Mouse (Mus musculus): Measurements from ENCODE around the gene Ifitm10. TPM values are rescaled to one million over a fixed set of nuclear protein-coding genes. Genes with fewer than 3 reads are reported as not detected.
A peak's percentile ranks its signal among the peaks of the same experiment; 100 is the strongest.
"Not testable (repeated sequence)": the region's sequence is repeated elsewhere in the genome, so short reads cannot be mapped to it uniquely, and the experiment has no call there.

Ifitm10 gene
- polyA plus RNA-seq (2015; fragmentation: Nextera tagmentation; extraction: Ambion mirVana): 7.5 and 7.8 TPM in 2 replicates

DNA sequence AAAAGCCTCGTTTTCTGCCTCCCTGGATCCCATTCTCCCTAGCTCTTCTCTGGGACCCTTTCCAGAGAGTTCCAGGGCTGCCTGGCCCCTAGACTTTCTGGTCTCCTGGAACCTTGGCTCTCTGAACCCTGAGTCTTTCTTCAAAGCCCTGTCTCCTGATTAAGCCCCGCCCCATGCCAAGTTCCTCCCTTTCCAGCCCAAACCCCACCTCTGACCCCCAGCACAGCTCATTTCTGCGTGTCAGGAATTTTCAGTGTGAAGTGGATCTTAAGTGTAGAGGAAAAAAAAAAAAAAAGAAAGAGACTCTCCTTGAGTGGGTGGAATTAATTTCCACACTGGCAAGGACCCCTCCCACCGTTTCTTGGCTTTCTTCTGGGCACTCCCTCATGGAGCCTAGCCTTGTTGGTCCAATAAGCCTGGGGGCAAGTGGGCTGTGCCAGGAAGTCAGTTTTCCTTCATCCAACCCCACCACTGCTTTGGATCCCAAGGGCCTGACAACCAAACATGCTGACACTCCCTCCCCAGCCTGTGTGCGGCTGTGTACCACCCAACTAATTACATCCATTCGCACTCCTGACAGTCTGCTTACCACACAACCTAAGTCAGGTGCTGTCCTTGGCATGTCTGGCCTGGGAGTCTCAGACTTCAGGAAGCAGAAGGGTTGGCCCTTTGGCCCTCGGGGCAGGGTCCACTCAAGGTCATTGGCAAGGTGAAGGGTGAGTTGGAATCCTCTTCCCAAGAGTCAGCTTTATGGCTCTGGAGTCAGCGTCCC is at the start of gene Ifitm10:
Ifitm10 (minus strand) TSS at position 113 of the 772 bp plus-strand sequence.
- H3K36me3 ChIP-seq: peaks cover 30% of the 10 kb centered on the region
- no peak for ATAC-seq (ENCODE audit: insufficient number of reproducible peaks, low FRiP score, low TSS enrichment, low read depth)
- H3K9ac ChIP-seq: no peak within 1 kb of the TSS
- H3K9me3 ChIP-seq (replicated peaks): no peaks in the 10 kb centered on the region
- H3K27me3 ChIP-seq: peaks cover 35% of the 10 kb centered on the region
- 47% methylated on average over 8 of the region's 8 CpGs for WGBS
- H3K4me2 ChIP-seq (replicated peaks): peak within 1 kb of the TSS; percentile 80
- H3K27ac ChIP-seq (replicated peaks): peak within 1 kb of the TSS; percentile 66
- peak within 1 kb of the TSS; percentile 46 for H3K4me3 ChIP-seq (replicated peaks)
- peaks cover 43% of the 10 kb centered on the region for H3K4me1 ChIP-seq

DNA sequence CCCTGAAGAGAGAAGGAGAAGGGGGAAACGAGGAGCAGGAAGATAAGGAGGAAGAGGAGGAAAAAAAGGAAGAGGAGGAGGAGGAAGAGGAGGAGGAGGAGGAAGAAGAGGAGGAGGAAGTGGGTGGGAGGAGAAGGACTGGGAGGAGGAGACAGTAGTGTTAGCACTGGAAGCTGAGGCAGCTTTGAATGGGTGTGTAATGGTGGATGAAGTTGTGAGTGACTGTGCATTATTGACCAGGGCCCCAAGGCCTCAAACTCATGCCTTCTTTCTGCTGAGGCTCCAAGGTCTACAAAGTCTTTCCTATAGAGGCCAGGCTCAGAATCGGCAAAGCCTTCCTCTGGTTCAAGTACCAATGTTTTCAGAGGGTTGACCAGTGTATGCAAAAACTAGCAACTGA is 48.3 kb upstream of the Ifitm10 start:
- H3K4me3 ChIP-seq (replicated peaks): no peak overlapping the region
- H3K9me3 ChIP-seq (replicated peaks): no peaks in the 10 kb centered on the region
- H3K4me2 ChIP-seq (replicated peaks): no peak overlapping the region
- no peak overlapping the region for H3K27ac ChIP-seq (replicated peaks)
- H3K9ac ChIP-seq: no peak overlapping the region
- no peak for ATAC-seq (ENCODE audit: insufficient number of reproducible peaks, low FRiP score, low TSS enrichment, low read depth)
- H3K36me3 ChIP-seq: no peaks in the 10 kb centered on the region
- no peaks in the 10 kb centered on the region for H3K27me3 ChIP-seq
- H3K4me1 ChIP-seq: no peaks in the 10 kb centered on the region
- WGBS: 66% methylated on average over 2 of the region's 2 CpGs

DNA sequence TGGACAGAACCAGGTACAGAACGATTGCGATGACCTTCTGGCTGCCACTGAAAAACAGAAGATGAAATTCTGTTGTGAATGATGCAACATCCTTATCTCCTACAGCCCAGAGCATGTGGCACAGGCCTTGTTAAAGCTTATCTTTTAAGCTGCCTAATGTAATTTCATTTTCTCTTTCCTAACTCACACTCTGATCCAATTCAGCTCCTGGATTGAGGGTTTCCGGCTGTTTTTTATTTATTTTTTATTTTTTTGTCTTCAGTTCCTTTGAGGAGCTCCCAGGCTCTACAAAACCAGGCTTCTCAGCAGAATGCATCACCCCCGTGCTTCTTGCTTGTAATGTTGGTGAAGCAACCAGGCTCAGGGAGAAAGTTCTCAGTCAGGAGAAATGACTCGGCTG is 46.3 kb upstream of the Ifitm10 start:
- Histone ChIP-seq H3K4me2 (replicated peaks) (no peak overlapping the region), H3K9me3 (replicated peaks) (no peaks in the 10 kb centered on the region), H3K9ac (no peak overlapping the region), H3K27me3 (no peaks in the 10 kb centered on the region), H3K36me3 (no peaks in the 10 kb centered on the region), H3K4me1 (no peaks in the 10 kb centered on the region), H3K27ac (replicated peaks) (no peak overlapping the region), H3K4me3 (replicated peaks) (no peak overlapping the region)
- WGBS: 77% methylated on average over 5 of the region's 5 CpGs
- no peak for ATAC-seq (ENCODE audit: insufficient number of reproducible peaks, low FRiP score, low TSS enrichment, low read depth)

DNA sequence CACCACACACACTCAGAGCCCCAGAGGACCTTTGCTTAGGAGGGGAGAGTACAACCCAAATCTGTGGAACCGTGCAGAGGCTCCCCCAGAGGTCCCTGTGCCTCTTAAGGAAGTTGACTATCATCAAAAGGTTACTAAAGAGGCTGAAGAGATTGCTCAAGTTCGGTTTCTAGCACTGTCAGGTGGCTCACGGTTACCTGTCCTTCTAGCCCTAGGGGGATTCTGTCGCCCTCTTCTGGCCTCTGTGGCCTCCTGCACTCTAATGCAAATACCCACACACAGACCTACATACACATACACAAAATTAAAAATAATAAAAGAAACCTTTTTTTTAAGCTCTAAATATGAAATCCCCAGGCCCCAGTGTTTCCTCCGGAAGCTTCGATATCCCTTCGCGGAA is 45.1 kb upstream of the Ifitm10 start:
- no peak overlapping the region for H3K9ac ChIP-seq
- no peaks in the 10 kb centered on the region for H3K9me3 ChIP-seq (replicated peaks)
- no peak overlapping the region for H3K27ac ChIP-seq (replicated peaks)
- no peaks in the 10 kb centered on the region for H3K36me3 ChIP-seq
- H3K4me3 ChIP-seq (replicated peaks): no peak overlapping the region
- H3K4me1 ChIP-seq: no peaks in the 10 kb centered on the region
- H3K4me2 ChIP-seq (replicated peaks): no peak overlapping the region
- no peak for ATAC-seq (ENCODE audit: insufficient number of reproducible peaks, low FRiP score, low TSS enrichment, low read depth)
- no peaks in the 10 kb centered on the region for H3K27me3 ChIP-seq
- 87% methylated on average over 8 of the region's 8 CpGs for WGBS

DNA sequence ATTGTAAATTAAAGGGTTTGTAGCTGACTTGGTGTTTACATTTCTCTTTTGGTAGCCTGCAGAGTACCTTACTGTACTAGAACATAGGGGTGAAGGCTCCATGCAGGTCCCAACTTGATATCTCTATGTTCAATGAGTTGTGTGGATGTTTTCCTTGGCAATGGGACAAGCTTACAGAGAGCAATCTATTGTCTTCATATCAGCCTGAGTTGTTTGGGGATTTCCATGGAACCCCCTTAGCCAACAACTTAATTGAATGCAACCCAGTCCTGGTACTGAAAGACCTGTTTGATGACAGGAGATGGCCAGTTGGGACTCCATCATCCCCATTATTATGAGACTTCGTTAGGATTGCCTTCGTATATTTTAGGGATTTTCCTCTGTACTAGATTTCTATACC is 44.5 kb upstream of the Ifitm10 start:
- no peaks in the 10 kb centered on the region for H3K27me3 ChIP-seq
- WGBS: 91% methylated on average over 2 of the region's 2 CpGs
- no peak for ATAC-seq (ENCODE audit: insufficient number of reproducible peaks, low FRiP score, low TSS enrichment, low read depth)
- no peak overlapping the region for H3K9ac ChIP-seq
- no peaks in the 10 kb centered on the region for H3K4me1 ChIP-seq
- H3K4me2 ChIP-seq (replicated peaks): no peak overlapping the region
- no peak overlapping the region for H3K27ac ChIP-seq (replicated peaks)
- no peak overlapping the region for H3K4me3 ChIP-seq (replicated peaks)
- H3K36me3 ChIP-seq: no peaks in the 10 kb centered on the region
- no peaks in the 10 kb centered on the region for H3K9me3 ChIP-seq (replicated peaks)

DNA sequence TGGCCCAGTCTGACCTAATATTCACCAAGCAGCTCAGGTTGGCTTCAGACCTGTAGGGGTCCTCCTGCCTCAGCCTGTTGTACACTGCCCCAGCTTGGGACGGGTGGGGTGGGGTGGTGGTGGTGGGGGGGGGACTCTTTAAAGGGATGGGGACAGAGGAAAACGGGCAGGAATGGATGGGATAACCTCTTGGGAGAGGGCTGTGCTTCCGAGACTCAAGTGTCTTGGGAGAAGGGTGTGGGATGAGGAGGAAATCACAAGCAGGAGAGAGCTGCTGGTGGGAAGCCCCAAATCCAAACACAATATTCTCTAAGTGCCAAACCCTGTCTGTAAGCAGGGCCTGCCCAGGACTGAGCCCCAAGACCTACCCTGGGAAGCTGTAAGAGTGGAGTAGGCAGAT is 42.7 kb upstream of the Ifitm10 start:
- H3K36me3 ChIP-seq: no peaks in the 10 kb centered on the region
- H3K4me3 ChIP-seq (replicated peaks): no peak overlapping the region
- H3K9ac ChIP-seq: no peak overlapping the region
- no peaks in the 10 kb centered on the region for H3K4me1 ChIP-seq
- no peak overlapping the region for H3K27ac ChIP-seq (replicated peaks)
- ATAC-seq (ENCODE audit: insufficient number of reproducible peaks, low FRiP score, low TSS enrichment, low read depth): no peak
- H3K4me2 ChIP-seq (replicated peaks): no peak overlapping the region
- H3K9me3 ChIP-seq (replicated peaks): no peaks in the 10 kb centered on the region
- no peaks in the 10 kb centered on the region for H3K27me3 ChIP-seq
- 77% methylated on average over 3 of the region's 3 CpGs for WGBS

DNA sequence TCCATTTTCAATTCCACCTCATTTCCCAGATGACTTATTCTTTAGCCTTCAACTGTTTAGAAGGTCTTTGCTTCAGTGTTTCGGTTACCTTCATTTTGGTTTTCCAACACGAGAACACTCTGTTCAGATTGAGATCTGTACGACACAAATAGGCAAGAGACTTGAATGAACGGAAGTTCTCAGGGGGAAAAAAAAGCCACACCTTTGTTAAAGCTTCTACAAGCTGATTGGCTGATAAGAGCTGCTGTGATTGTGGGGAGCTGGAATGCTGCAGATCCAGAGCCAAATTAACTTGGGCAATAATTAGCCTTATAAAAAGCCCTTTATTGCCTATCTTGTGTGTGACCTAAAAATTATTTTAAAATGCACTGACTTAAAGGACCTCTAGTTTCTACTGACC is 41.8 kb upstream of the Ifitm10 start:
- no peaks in the 10 kb centered on the region for H3K27me3 ChIP-seq
- no peak for ATAC-seq (ENCODE audit: insufficient number of reproducible peaks, low FRiP score, low TSS enrichment, low read depth)
- H3K36me3 ChIP-seq: no peaks in the 10 kb centered on the region
- no peak overlapping the region for H3K9ac ChIP-seq
- no peak overlapping the region for H3K4me2 ChIP-seq (replicated peaks)
- no peaks in the 10 kb centered on the region for H3K4me1 ChIP-seq
- 52% methylated on average over 4 of the region's 4 CpGs for WGBS
- H3K4me3 ChIP-seq (replicated peaks): no peak overlapping the region
- H3K27ac ChIP-seq (replicated peaks): no peak overlapping the region
- H3K9me3 ChIP-seq (replicated peaks): no peaks in the 10 kb centered on the region

DNA sequence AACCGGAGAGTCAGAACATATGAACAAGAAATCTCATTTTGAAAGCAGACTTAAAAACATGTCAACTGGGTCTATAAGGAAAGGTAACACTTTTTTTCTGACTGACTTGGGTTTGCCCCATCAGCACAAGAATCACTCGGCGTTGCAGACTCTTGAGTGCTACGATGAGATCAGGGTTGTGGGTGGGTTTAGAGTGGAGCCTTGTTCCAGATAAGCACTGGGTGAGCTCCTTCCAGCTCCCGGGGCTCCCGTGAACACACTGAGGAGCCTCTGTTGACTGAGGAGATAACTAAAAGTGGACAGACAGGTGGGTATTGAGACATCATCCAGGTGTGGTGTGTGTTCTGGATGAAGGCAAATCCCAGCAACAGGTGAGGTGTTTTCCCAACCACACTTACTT is 39.7 kb upstream of the Ifitm10 start:
- H3K9me3 ChIP-seq (replicated peaks): no peaks in the 10 kb centered on the region
- WGBS: 90% methylated on average over 6 of the region's 6 CpGs
- no peak overlapping the region for H3K4me2 ChIP-seq (replicated peaks)
- ATAC-seq (ENCODE audit: insufficient number of reproducible peaks, low FRiP score, low TSS enrichment, low read depth): no peak
- H3K9ac ChIP-seq: no peak overlapping the region
- H3K4me1 ChIP-seq: no peaks in the 10 kb centered on the region
- no peak overlapping the region for H3K27ac ChIP-seq (replicated peaks)
- no peaks in the 10 kb centered on the region for H3K36me3 ChIP-seq
- H3K27me3 ChIP-seq: no peaks in the 10 kb centered on the region
- no peak overlapping the region for H3K4me3 ChIP-seq (replicated peaks)

DNA sequence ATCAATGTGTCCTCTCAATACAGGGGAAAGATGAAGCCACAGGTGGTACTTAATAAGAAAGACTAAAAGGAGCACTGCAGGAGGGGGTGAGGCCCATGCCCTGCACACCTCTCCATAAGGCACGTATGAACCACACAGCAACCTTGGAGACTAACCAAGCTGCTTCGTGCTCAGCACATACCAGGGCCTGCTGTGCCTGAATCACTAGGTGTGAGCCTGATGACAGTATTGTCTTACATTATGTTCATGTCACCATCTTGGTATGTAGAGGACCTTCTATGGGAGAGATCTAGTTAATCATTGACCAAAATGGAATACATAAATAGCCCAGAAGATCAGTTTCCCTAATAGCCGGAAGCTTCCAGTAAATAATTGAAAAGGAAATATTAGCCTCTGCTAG is 36.0 kb upstream of the Ifitm10 start:
- WGBS: 80% methylated on average over 3 of the region's 3 CpGs

DNA sequence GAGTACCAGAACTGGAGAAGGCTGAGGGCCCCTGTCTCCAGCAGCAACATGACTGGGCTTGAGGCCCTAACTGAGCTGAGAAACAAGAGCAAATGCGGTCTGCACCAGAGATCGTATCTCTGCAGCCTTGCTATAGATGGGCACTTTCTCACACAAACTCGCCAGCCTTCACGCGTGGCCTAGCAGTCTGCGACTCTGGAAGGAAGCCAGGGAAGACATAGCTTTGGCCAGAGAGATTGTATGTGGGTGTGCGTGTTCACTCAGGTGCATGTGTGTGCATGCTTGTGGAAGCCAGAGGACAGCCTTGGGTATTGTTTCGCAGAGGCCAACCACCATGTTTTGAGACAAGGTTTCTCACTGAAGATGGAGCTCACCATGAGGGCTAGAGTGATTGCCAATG is 35.1 kb upstream of the Ifitm10 start:
- H3K9ac ChIP-seq: no peak overlapping the region
- no peak overlapping the region for H3K4me2 ChIP-seq (replicated peaks)
- H3K36me3 ChIP-seq: no peaks in the 10 kb centered on the region
- no peak overlapping the region for H3K27ac ChIP-seq (replicated peaks)
- H3K4me1 ChIP-seq: no peaks in the 10 kb centered on the region
- no peak for ATAC-seq (ENCODE audit: insufficient number of reproducible peaks, low FRiP score, low TSS enrichment, low read depth)
- no peak overlapping the region for H3K4me3 ChIP-seq (replicated peaks)
- H3K9me3 ChIP-seq (replicated peaks): no peaks in the 10 kb centered on the region
- 88% methylated on average over 8 of the region's 8 CpGs for WGBS
- no peaks in the 10 kb centered on the region for H3K27me3 ChIP-seq

More for the DNA sequence above, 36.0 kb upstream of the Ifitm10 start:
- H3K9me3 ChIP-seq (replicated peaks): no peaks in the 10 kb centered on the region
- no peak overlapping the region for H3K27ac ChIP-seq (replicated peaks)
- no peaks in the 10 kb centered on the region for H3K36me3 ChIP-seq
- no peak overlapping the region for H3K9ac ChIP-seq
- H3K4me3 ChIP-seq (replicated peaks): no peak overlapping the region
- no peak for ATAC-seq (ENCODE audit: insufficient number of reproducible peaks, low FRiP score, low TSS enrichment, low read depth)
- no peak overlapping the region for H3K4me2 ChIP-seq (replicated peaks)
- H3K27me3 ChIP-seq: no peaks in the 10 kb centered on the region
- no peaks in the 10 kb centered on the region for H3K4me1 ChIP-seq

DNA sequence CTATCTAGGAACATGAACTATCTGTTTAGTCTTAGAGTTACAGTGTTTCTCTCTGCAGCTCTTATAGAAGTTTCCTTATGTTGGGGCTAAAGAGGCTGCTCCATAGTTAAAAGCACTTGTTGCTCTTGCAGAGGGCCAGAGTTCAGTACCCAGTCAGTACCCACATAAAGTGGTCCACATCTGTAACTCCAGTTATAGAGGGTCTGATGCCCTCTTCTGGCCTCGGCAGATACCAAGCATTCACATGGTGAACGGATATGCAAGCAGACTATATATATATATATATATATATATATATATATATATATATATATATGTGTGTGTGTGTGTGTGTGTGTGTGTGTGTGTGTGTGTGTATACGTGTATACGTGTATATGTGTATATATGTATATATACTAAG is 34.4 kb upstream of the Ifitm10 start:
- no peaks in the 10 kb centered on the region for H3K9me3 ChIP-seq (replicated peaks)

DNA sequence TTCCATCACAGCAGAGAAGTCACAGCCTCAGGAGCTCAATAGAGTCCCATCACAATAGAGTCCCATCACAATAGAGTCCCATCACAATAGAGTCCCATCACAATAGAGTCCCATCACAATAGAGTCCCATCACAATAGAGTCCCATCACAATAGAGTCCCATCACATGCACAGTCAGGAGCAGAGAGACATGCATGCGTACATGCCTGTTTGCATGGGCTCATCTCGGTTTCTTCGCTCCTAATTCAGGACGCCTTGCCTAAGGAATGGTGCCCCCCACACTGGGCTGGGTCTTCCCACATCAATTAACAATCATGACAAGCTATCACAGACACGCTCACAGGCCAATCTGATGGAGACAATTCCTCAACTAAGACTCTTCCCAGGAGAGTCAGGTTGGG is 31.6 kb upstream of the Ifitm10 start:
- not testable (repeated sequence) for H3K4me3 ChIP-seq (replicated peaks); ATAC-seq (ENCODE audit: insufficient number of reproducible peaks, low FRiP score, low TSS enrichment, low read depth); H3K27ac ChIP-seq (replicated peaks); H3K9me3 ChIP-seq (replicated peaks); H3K9ac ChIP-seq; H3K36me3 ChIP-seq; H3K4me2 ChIP-seq (replicated peaks); H3K4me1 ChIP-seq; H3K27me3 ChIP-seq
- WGBS: 90% methylated on average over 5 of the region's 5 CpGs

More for the DNA sequence above, 34.4 kb upstream of the Ifitm10 start:
- Histone ChIP-seq H3K27me3 (no peaks in the 10 kb centered on the region), H3K9ac (no peak overlapping the region), H3K27ac (replicated peaks) (no peak overlapping the region), H3K4me3 (replicated peaks) (no peak overlapping the region), H3K4me1 (no peaks in the 10 kb centered on the region), H3K4me2 (replicated peaks) (no peak overlapping the region), H3K36me3 (no peaks in the 10 kb centered on the region)
- 58% methylated on average over 4 of the region's 4 CpGs for WGBS
- no peak for ATAC-seq (ENCODE audit: insufficient number of reproducible peaks, low FRiP score, low TSS enrichment, low read depth)
